9 mouse cellular contexts compared by ENCODE assay signal in genomic region chr10:62412906-62413605, GRCm38 (mm10). TPM values are rescaled to one million over a fixed set of nuclear protein-coding genes. Genes with fewer than 3 reads are reported as not detected.
DNase-seq lines count a peak whose midpoint lies in the region; ATAC-seq lines count a peak whose summit lies in the region.
"Had no signal": no experiment of that assay in that cellular context is flagged by ENCODE, and none has a peak within 500 bp of the region (broad histone marks: within the 10 kb centered on the region; RNA-seq: fewer than 3 reads in every experiment).

No protein-coding gene starts in this region.

- intact Hi-C loops in gastrocnemius, postnatal 36 days (cut with DNase I): loop anchor here (2.0 kb wide), 1 partner anchor 138 kb away; no protein-coding TSS in a partner anchor

- H3K4me3 ChIP-seq in intestine, embryonic 14.5 days (ENCODE audit: low read depth, low read length): no peak overlapping the region
- H3K4me3 ChIP-seq in liver, embryonic 11.5 days (ENCODE audit: low read depth, low read length): no peak overlapping the region

- DNase-seq in urinary bladder, adult 18-20 months (ENCODE audit: low spot score in 2 of 2): peak; percentile 25 to 33
- DNase-seq in urinary bladder, postnatal 10 days (ENCODE audit: low spot score): no peak
- peak; percentile 72 for DNase-seq in intestine, embryonic 14.5 days (ENCODE audit: low spot score)
- no peak for DNase-seq in liver, embryonic 11.5 days (ENCODE audit: low spot score)
- DNase-seq in yolk sac, embryonic 10.5 days (ENCODE audit: low spot score): peak; percentile 88
- no peak for DNase-seq in ovary, postnatal 36 days (ENCODE audit: low spot score)
- no peak for DNase-seq in gastrocnemius, postnatal 36 days

- H3K27ac ChIP-seq in intestine, embryonic 14.5 days (ENCODE audit: low read depth): peak overlapping the region; percentile 75
- 0 out of 2 replicates have a peak overlapping the region, but pooled peaks have one; percentile 6 for H3K27ac ChIP-seq in liver, embryonic 11.5 days (ENCODE audit: low read depth, low read length)
- H3K27ac ChIP-seq: macrophage had no signal

- 10% methylated on average over 8 of the region's 8 CpGs for WGBS in intestine, embryonic 14.5 days
- 6% methylated on average over 8 of the region's 8 CpGs for WGBS in liver, embryonic 11.5 days

- peak; percentile 80 for ATAC-seq in intestine, embryonic 14.5 days (replicated peaks; ENCODE audit: low FRiP score, low TSS enrichment, low read depth)
- peak; percentile 44 for ATAC-seq in liver, embryonic 11.5 days (replicated peaks; ENCODE audit: low FRiP score)

- no peak overlapping the region for H3K9ac ChIP-seq in intestine, embryonic 14.5 days (ENCODE audit: low read length)
- H3K9ac ChIP-seq in liver, embryonic 11.5 days (ENCODE audit: low read depth, low read length): no peak overlapping the region

- peak overlapping the region; percentile 27; the same call in 1 of the 2 replicates for H3K4me2 ChIP-seq in intestine, embryonic 14.5 days (ENCODE audit: low read length)
- 0 out of 2 replicates have a peak overlapping the region, but pooled peaks have one; percentile 5 for H3K4me2 ChIP-seq in liver, embryonic 11.5 days

- H3K27me3 ChIP-seq in intestine, embryonic 14.5 days (replicated peaks; ENCODE audit: control insufficient read depth, insufficient read depth, low read length): no peaks in the 10 kb centered on the region
- 0 out of 2 replicates have a peak, but pooled peaks cover 2% of the 10 kb centered on the region for H3K27me3 ChIP-seq in liver, embryonic 11.5 days (replicated peaks; ENCODE audit: control insufficient read depth, insufficient read depth, low read length)

- no peaks in the 10 kb centered on the region for H3K36me3 ChIP-seq in intestine, embryonic 14.5 days (ENCODE audit: control insufficient read depth, insufficient read depth, low read length)
- no peaks in the 10 kb centered on the region for H3K36me3 ChIP-seq in liver, embryonic 11.5 days (ENCODE audit: control insufficient read depth, insufficient read depth, low read length)

- H3K9me3 ChIP-seq in intestine, embryonic 14.5 days (ENCODE audit: control insufficient read depth, low read length): no peaks in the 10 kb centered on the region
- no peaks in the 10 kb centered on the region for H3K9me3 ChIP-seq in liver, embryonic 11.5 days (ENCODE audit: control insufficient read depth, low read length)

- H3K4me1 ChIP-seq in intestine, embryonic 14.5 days (replicated peaks; ENCODE audit: control insufficient read depth, insufficient read depth, low read length): peaks cover 7% of the 10 kb centered on the region; the same call in 1 of the 2 replicates
- H3K4me1 ChIP-seq in liver, embryonic 11.5 days (replicated peaks; ENCODE audit: control insufficient read depth, insufficient read depth, low read length): peaks cover 12% of the 10 kb centered on the region

RNA-seq across cellular contexts. Expression of gene Hkdc1, which starts 9.2 kb away (rescaled TPM):
- polyA plus RNA-seq in intestine, embryonic 14.5 days (2014; fragmentation: Nextera tagmentation; extraction: Ambion mirVana): 4.5 and 5.8 TPM in 2 replicates
- 6.6 and 8.5 TPM in 2 replicates for polyA plus RNA-seq in liver, embryonic 11.5 days (2014; fragmentation: Nextera tagmentation; extraction: Ambion mirVana)
- total RNA-seq in gastrocnemius, postnatal 36 days (2021): not detected
- total RNA-seq: common myeloid progenitor, adult 5-6 weeks had no signal
- polyA plus RNA-seq: macrophage had no signal

RNA-seq across cellular contexts. Expression of gene Hk1, which starts 33.3 kb away (rescaled TPM):
- 20.3 and 24.1 TPM in 2 replicates for polyA plus RNA-seq in intestine, embryonic 14.5 days (2014; fragmentation: Nextera tagmentation; extraction: Ambion mirVana)
- 123 and 141 TPM in 2 replicates for polyA plus RNA-seq in liver, embryonic 11.5 days (2014; fragmentation: Nextera tagmentation; extraction: Ambion mirVana)
- 1 to 10 TPM; 6.1 to 7.8 TPM for total RNA-seq in gastrocnemius, postnatal 36 days (2021)

RNA-seq across cellular contexts. Expression of gene 4930507D05Rik, which starts 36.2 kb away (rescaled TPM):
- 0.37 and 0.59 TPM in 2 replicates for polyA plus RNA-seq in intestine, embryonic 14.5 days (2014; fragmentation: Nextera tagmentation; extraction: Ambion mirVana)
- 0.27 and 0.63 TPM in 2 replicates for polyA plus RNA-seq in liver, embryonic 11.5 days (2014; fragmentation: Nextera tagmentation; extraction: Ambion mirVana)
- not detected for total RNA-seq in gastrocnemius, postnatal 36 days (2021)
- polyA plus RNA-seq: macrophage had no signal

RNA-seq across cellular contexts. Expression of gene Supv3l1, which starts 36.5 kb away (rescaled TPM):
- 31.2 and 34.0 TPM in 2 replicates for polyA plus RNA-seq in intestine, embryonic 14.5 days (2014; fragmentation: Nextera tagmentation; extraction: Ambion mirVana)
- polyA plus RNA-seq in liver, embryonic 11.5 days (2014; fragmentation: Nextera tagmentation; extraction: Ambion mirVana): 40.4 and 41.5 TPM in 2 replicates
- 10 to 100 TPM; 17.1 to 19.7 TPM for total RNA-seq in gastrocnemius, postnatal 36 days (2021)

Comparison
In these comparisons a context has a peak if more than half of its experiments do, and no peak if none do; other contexts are left out.
1. DNase-seq: peak in urinary bladder, adult 18-20 months (2 of 2), intestine, embryonic 14.5 days (single experiment) and yolk sac, embryonic 10.5 days (single experiment); none in urinary bladder, postnatal 10 days (single experiment), liver, embryonic 11.5 days (single experiment), ovary, postnatal 36 days (single experiment) and gastrocnemius, postnatal 36 days (0 of 2).